Mouse (Mus musculus) bone marrow, adult 2 months (tissue): Measurements from ENCODE around the gene Atg2b.

ENCODE experiments used
- CTCF ChIP-seq: fragments of 200-500 bp; IDR thresholded peaks from 2 replicates; pipeline ENCODE4 v1.5.1; 2011; ENCODE audit warnings: low read length, control low read depth; ENCODE audit not compliant: control insufficient read depth, insufficient read depth
- POLR2A ChIP-seq: fragments of 200-500 bp; IDR thresholded peaks from 2 replicates; pipeline ENCODE4 v1.6.1; 2011; ENCODE audit warnings: low read depth, mild to moderate bottlenecking, control low read depth, low read length, borderline replicate concordance; ENCODE audit not compliant: control insufficient read depth

DNA sequence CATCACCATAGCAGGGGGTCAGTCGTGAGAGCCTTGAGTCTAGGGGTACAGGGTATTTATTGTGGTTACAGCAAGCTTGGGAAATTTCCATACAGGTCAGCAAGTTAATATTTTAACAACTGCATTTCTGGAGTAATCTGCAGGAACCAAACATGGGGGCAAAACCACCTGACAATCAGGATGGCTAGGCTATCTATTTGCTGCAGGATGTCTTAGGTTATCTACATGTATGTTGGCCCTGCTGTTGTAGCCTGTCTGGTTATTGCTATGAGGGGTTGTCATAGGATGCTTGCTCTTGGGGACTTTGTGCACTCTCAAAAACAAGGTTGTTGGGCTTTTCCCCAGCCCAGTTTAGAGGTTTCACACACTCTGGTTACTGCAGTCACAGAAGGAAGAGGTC lies 39.6 kb upstream of the Atg2b start:
- no peak for TF ChIP-seq POLR2A
- no peak for TF ChIP-seq CTCF
